Mouse (Mus musculus): Measurements from ENCODE around the gene Mrpl28. TPM values are rescaled to one million over a fixed set of nuclear protein-coding genes. Genes with fewer than 3 reads are reported as not detected.
"Not testable (repeated sequence)": the region's sequence is repeated elsewhere in the genome, so short reads cannot be mapped to it uniquely, and the experiment has no call there.

Gene Mrpl28
- total RNA-seq, 2 experiments from 2014 or later: 165 to 179 TPM

DNA sequence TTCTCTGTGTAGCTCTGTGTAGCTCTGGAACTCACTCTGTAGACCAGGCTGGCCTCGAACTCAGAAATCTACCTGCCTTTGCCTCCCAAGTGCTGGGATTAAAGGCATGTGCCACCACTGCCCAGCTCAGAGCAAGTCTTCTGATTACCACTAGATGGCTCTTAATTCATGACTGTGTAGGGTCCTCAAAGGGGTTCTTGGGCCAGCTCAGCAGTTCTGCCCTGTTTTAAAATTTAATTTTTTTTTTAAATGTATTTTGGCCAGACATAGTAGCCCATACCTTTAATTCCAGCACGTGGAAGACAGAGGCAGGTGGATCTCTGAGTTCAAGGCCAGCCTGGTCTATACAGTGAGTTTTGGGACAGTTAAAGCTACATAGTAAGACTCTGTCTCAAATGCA lies 51.9 kb downstream of the Mrpl28 start:
- not testable (repeated sequence) for DNase-seq

Other genes starting within 250 kb of the Mrpl28 start
- 10 to 100 TPM; 11.8 to 15.2 TPM for gene Mettl26, start 248.4 kb upstream of the Mrpl28 start, total RNA-seq (2021)
- under 1 TPM; 0.21 to 0.50 TPM for gene Wfikkn1, start 242.6 kb upstream of the Mrpl28 start, total RNA-seq (2021)
- 10 to 100 TPM; 14.5 to 15.3 TPM for gene Rab40c, start 203.8 kb upstream of the Mrpl28 start, total RNA-seq (2021)
- 10 to 100 TPM; 37.8 to 43.4 TPM for gene Pigq, start 178.6 kb upstream of the Mrpl28 start, total RNA-seq (2021)
- gene Nhlrc4, start 178.5 kb upstream of the Mrpl28 start, total RNA-seq (2021): under 1 TPM in 1 of 2 experiments, not detected in 1; 0.21 TPM
- gene A930017K11Rik, start 170.9 kb upstream of the Mrpl28 start, total RNA-seq (2021): under 1 TPM; 0.32 to 0.57 TPM
- gene Capn15, start 137.7 kb upstream of the Mrpl28 start, total RNA-seq (2021): 1 to 10 TPM; 6.1 to 8.5 TPM
- gene Rab11fip3, start 53.9 kb upstream of the Mrpl28 start, total RNA-seq (2021): 10 to 100 TPM; 30.6 to 30.7 TPM
- 10 to 100 TPM; 11.9 to 12.8 TPM for gene Decr2, start 33.2 kb upstream of the Mrpl28 start, total RNA-seq (2021)
- 1 to 10 TPM; 4.7 to 5.1 TPM for gene Nme4, start 27.9 kb upstream of the Mrpl28 start, total RNA-seq (2021)
- 1 to 10 TPM; 5.0 to 6.7 TPM for gene Tmem8, start 10.2 kb upstream of the Mrpl28 start, total RNA-seq (2021)
- gene Axin1, start 15.2 kb downstream of the Mrpl28 start, total RNA-seq (2021): 10 to 100 TPM; 17.0 to 19.7 TPM
- not detected for gene Pdia2, start 75.6 kb downstream of the Mrpl28 start, total RNA-seq (2021)
- gene Rgs11, start 79.5 kb downstream of the Mrpl28 start, total RNA-seq (2021): under 1 TPM; 0.15 to 0.77 TPM
- 1 to 10 TPM in 1 of 2 experiments, under 1 TPM in 1; 0.95 to 1.2 TPM for gene Arhgdig, start 84.3 kb downstream of the Mrpl28 start, total RNA-seq (2021)
- gene Fam234a, start 120.7 kb downstream of the Mrpl28 start, total RNA-seq (2021): 100 to 1,000 TPM; 138 TPM
- gene Luc7l, start 129.4 kb downstream of the Mrpl28 start, total RNA-seq (2021): 10 to 100 TPM; 12.2 to 16.6 TPM